Mouse (Mus musculus) hindbrain, embryonic 13.5 days (tissue): ENCODE data around the gene Cd5. TPM values are rescaled to one million over a fixed set of nuclear protein-coding genes. Genes with fewer than 3 reads are reported as not detected.
A peak's percentile ranks its signal among the peaks of the same experiment; 100 is the strongest.

ENCODE experiments used
- ATAC-seq: fragments of 200-750 bp; cut with Nextera tagmentation; 2 replicates; pipeline ENCODE4 v1.8.0; 2017; ENCODE audit warnings: moderate TSS enrichment; ENCODE audit not compliant: low FRiP score
- H3K27ac ChIP-seq: fragments of 300-500 bp; sonication (generic); 2 replicates; pipeline ENCODE4 v1.5.1; 2015; ENCODE audit warnings: inconsistent platforms, mild to moderate bottlenecking, moderate library complexity
- H3K27me3 ChIP-seq: fragments of 300-500 bp; sonication (generic); 2 replicates; pipeline ENCODE4 v1.6.1; 2015; ENCODE audit warnings: mild to moderate bottlenecking, inconsistent platforms
- H3K36me3 ChIP-seq: fragments of 300-500 bp; sonication (generic); 2 replicates; pipeline ENCODE4 v1.6.1; 2015; ENCODE audit warnings: mild to moderate bottlenecking, inconsistent platforms
- H3K4me1 ChIP-seq: fragments of 300-500 bp; sonication (generic); replicated peaks from 2 replicates; pipeline ENCODE4 v1.6.1; 2015; ENCODE audit warnings: inconsistent platforms
- H3K4me2 ChIP-seq: fragments of 300-500 bp; sonication (generic); 2 replicates; pipeline ENCODE4 v1.6.1; 2015; ENCODE audit warnings: inconsistent platforms, mild to moderate bottlenecking, moderate library complexity
- H3K4me3 ChIP-seq: fragments of 300-500 bp; sonication (generic); 2 replicates; pipeline ENCODE4 v1.5.1; 2015; ENCODE audit warnings: mild to moderate bottlenecking, inconsistent platforms
- H3K9ac ChIP-seq: fragments of 300-500 bp; sonication (generic); 2 replicates; pipeline ENCODE4 v1.6.1; 2015; ENCODE audit warnings: mild to moderate bottlenecking, inconsistent platforms
- H3K9me3 ChIP-seq: fragments of 300-500 bp; sonication (generic); 2 replicates; pipeline ENCODE4 v1.6.1; 2016; ENCODE audit warnings: inconsistent platforms
- WGBS: fragments of 180-500 bp; shearing (Covaris S2); methylation state at CpG from one replicate; pipeline ENCODE4 v1.1.7; 2015; 5-methylcytosine and 5-hydroxymethylcytosine counted together
- polyA plus RNA-seq: library from polyadenylated mRNA; unstranded; fragments of >200 nt; fragmentation: Nextera tagmentation; extraction: Ambion mirVana; gene quantifications from 2 replicates; pipeline ENCODE4 v1.2.1, GENCODE M21; 2015

Gene Cd5
- 0.21 and 0.35 TPM in 2 replicates for polyA plus RNA-seq

DNA sequence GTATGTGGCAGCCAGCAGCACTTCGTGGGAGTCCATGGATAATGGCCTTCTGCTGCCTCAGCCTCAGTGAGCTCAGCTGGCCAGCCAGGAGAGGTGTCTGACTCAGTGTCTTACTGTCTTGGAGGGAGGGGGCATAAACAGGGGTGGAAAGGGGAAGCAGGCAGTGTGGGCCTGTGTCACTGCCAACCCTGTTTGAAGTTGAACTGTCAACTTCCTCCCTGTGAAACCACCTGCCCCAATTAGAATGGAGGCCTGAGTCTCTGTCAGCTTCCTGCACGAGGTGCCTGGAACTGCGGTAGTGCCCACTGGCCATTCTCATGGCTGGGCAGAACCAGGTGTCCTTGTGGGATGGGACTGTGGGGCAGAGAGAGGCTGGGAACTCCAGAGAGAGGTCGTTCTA lies at the start of gene Cd5:
TSS of gene Cd5 (minus strand) at position 192 of the 400 bp plus-strand sequence.
- no peaks in the 10 kb centered on the region for H3K9me3 ChIP-seq
- H3K4me3 ChIP-seq: no peak within 1 kb of the TSS
- ATAC-seq: no peak
- H3K27me3 ChIP-seq: 0 out of 2 replicates have a peak, but pooled peaks cover 10% of the 10 kb centered on the region
- 85% methylated on average over 4 of the region's 4 CpGs for WGBS
- no peak within 1 kb of the TSS for H3K9ac ChIP-seq
- H3K4me2 ChIP-seq: no peak within 1 kb of the TSS
- H3K4me1 ChIP-seq: no peaks in the 10 kb centered on the region
- H3K27ac ChIP-seq: no peak within 1 kb of the TSS
- H3K36me3 ChIP-seq: no peaks in the 10 kb centered on the region

DNA sequence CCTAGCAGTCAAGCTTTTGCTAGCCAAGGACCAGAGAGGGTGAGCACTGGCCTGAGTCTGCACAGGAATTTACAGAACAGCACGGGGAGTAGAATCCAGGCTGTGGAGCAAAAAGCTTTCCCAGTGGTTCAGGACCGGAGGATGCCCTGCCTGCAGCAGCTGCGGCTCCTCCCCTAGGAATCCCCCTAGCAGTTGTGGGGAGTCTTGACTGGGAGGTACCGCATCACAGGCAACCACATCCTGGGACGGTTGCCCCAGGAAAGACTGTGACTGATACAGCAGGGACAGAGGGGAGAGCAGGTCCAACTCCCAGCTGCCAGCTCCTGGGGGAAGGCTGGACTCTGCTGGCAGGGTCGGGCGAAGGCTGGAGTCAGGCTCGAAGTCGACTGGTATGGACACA lies 49.4 kb upstream of the Cd5 start:
- WGBS: 70% methylated on average over 9 of the region's 9 CpGs
- H3K36me3 ChIP-seq: no peaks in the 10 kb centered on the region
- H3K9me3 ChIP-seq: no peaks in the 10 kb centered on the region
- no peaks in the 10 kb centered on the region for H3K27me3 ChIP-seq
- H3K9ac ChIP-seq: no peak overlapping the region
- no peak overlapping the region for H3K4me2 ChIP-seq
- H3K27ac ChIP-seq: no peak overlapping the region
- ATAC-seq: no peak
- no peak overlapping the region for H3K4me3 ChIP-seq
- H3K4me1 ChIP-seq: peaks cover 8% of the 10 kb centered on the region; the same call in 1 of the 2 replicates

DNA sequence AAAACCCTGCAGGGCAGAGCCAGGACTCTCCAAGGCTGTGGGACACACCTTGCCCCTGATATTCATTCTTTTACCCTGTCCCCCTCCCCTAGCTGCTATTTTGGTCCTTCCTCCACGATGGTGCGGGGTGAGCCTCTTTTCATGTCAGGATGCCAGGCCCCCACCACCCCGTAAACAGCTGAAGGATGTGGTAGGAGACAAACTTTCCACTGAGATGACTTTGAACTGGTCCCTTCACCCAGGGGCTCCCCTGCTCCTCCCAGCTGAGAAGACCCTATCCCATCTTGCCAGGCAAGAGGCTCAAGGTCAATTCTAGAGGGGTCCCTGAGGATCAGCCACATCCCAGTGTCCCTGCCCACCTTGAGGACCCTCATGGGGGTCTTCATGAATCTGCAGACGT lies 48.6 kb upstream of the Cd5 start:
- Histone ChIP-seq H3K9ac (no peak overlapping the region), H3K36me3 (no peaks in the 10 kb centered on the region), H3K27me3 (no peaks in the 10 kb centered on the region), H3K27ac (no peak overlapping the region), H3K9me3 (no peaks in the 10 kb centered on the region), H3K4me3 (no peak overlapping the region), H3K4me1 (peaks cover 8% of the 10 kb centered on the region; the same call in 1 of the 2 replicates), H3K4me2 (no peak overlapping the region)
- no peak for ATAC-seq
- 87% methylated on average over 4 of the region's 4 CpGs for WGBS

DNA sequence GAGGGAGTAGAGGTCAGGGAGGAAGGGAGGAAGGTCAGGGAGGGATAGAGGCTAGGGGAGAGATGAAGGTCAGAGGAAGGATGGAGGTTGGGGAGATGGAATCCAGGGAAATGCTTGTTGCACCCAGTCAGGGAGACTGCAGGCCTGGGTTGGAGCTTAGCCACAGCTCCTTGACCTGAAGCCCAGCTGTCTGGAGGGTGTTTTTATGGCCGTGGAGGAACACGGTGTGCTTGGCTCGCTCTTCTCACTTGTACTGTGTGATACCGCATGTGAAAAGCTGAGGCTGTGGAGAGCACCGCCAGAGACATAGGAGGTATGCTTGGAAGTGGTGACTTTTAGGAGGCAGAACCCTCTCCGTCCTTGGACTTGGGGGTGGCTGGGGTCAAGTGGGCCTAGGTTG lies 48.0 kb upstream of the Cd5 start:
- Histone ChIP-seq H3K4me1 (peaks cover 8% of the 10 kb centered on the region; the same call in 1 of the 2 replicates), H3K9me3 (no peaks in the 10 kb centered on the region), H3K9ac (no peak overlapping the region), H3K36me3 (no peaks in the 10 kb centered on the region), H3K27me3 (no peaks in the 10 kb centered on the region), H3K4me3 (no peak overlapping the region), H3K4me2 (no peak overlapping the region), H3K27ac (no peak overlapping the region)
- 85% methylated on average over 6 of the region's 6 CpGs for WGBS
- ATAC-seq: no peak

DNA sequence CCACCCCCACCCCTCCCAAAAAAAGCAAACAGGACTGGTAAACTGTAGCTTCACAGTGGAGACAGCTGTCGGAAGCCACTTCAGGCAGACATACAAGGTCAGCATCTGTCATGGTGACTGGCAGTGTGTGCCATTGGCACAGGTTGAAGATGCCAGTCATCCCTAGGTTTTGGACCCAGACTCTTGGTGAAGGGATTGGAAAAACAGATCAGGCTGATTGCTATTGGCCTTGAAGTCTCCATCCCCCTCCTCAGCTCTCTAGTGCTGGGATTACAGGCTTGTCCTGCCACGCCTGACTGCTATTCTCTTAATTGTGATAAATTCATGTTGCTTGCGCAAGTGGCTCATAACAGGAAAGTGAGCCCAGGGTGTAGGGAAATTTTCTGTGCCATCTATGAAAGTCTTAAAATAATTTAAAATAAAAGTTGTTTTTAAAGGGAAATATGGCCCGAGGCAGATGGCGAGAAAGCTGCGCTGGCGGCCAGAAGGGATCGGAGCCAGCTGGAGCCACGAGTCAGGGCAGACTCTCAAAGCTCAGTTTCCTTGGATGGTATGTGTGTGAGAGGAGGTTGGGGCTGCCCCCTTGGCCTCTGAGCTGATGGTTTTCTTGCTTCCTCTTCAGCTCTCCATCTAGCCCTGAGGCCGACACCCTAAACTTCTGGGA lies 46.1 kb upstream of the Cd5 start:
- Histone ChIP-seq H3K4me1 (peaks cover 8% of the 10 kb centered on the region; the same call in 1 of the 2 replicates), H3K9ac (no peak overlapping the region), H3K4me2 (no peak overlapping the region), H3K27ac (0 out of 2 replicates have a peak overlapping the region, but pooled peaks have one; percentile 8), H3K36me3 (no peaks in the 10 kb centered on the region), H3K27me3 (no peaks in the 10 kb centered on the region), H3K4me3 (no peak overlapping the region), H3K9me3 (no peaks in the 10 kb centered on the region)
- 72% methylated on average over 10 of the region's 10 CpGs for WGBS
- ATAC-seq: no peak

DNA sequence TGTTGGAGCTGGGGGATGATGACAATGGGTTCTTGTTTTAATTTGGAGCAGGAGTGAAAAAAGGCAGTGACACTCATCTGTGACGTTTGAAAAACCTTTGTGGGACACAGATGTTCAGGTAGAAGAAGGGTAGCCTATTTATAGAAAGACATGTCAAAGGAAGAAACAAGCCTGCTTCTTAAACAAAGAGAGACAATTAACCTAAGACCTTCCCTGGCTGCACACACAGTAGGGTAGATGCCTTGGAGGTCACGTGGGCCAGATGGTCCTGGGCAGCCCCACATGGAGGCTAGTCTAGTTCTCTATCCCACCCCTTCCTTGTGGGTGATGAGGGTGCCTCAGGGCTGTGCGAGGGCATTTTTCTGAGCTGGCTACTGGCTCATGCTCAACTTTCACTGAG lies 45.3 kb upstream of the Cd5 start:
- H3K27ac ChIP-seq: no peak overlapping the region
- 27% methylated on average over 3 of the region's 3 CpGs for WGBS
- no peak for ATAC-seq

DNA sequence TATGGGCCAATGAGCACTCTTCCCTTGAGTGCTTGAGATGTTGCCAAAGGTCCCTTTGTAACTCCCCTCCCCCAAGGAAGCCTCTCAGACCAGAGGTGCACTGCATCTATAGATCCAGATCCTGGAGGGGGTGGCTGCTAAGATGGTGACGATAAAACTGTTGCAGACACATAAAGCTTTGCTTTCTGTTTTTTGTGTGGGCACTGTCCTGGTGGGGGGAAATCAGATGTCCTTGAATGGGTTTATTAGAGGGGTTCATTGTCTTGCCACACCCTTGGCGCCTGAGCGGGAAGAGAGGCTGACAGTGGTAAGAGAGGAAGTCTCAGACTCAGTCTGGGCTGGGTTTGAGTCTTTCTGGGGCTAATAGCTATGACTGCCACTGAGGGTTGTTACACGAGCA lies 44.4 kb upstream of the Cd5 start:
- H3K9ac ChIP-seq: no peak overlapping the region
- ATAC-seq: no peak
- WGBS: 80% methylated on average over 4 of the region's 4 CpGs
- H3K4me3 ChIP-seq: no peak overlapping the region
- H3K27ac ChIP-seq: no peak overlapping the region
- H3K36me3 ChIP-seq: no peaks in the 10 kb centered on the region
- no peak overlapping the region for H3K4me2 ChIP-seq
- H3K9me3 ChIP-seq: no peaks in the 10 kb centered on the region
- peaks cover 8% of the 10 kb centered on the region; the same call in 1 of the 2 replicates for H3K4me1 ChIP-seq
- no peaks in the 10 kb centered on the region for H3K27me3 ChIP-seq

More for the DNA sequence above, 45.3 kb upstream of the Cd5 start:
- no peak overlapping the region for H3K4me3 ChIP-seq
- peaks cover 8% of the 10 kb centered on the region; the same call in 1 of the 2 replicates for H3K4me1 ChIP-seq
- H3K9me3 ChIP-seq: no peaks in the 10 kb centered on the region
- H3K27me3 ChIP-seq: no peaks in the 10 kb centered on the region
- no peaks in the 10 kb centered on the region for H3K36me3 ChIP-seq
- no peak overlapping the region for H3K4me2 ChIP-seq
- no peak overlapping the region for H3K9ac ChIP-seq

DNA sequence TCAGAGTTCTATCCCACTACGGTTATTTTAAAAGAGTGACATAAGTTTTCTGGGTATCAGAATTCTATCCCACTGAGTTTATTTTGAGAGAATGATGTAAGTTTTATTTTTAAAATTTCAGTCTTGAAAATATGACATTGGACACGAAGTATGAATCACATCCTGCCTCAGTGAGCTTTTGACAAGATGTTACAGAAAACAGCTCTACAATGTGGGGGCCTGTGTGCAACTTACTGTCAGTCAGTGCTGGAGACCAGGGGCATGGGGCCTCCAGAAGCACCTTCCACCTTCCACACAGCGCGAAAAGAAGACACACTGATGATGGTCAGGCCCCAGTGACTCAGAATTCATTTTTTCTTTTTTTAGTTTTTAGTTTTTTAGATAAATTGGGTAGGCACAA lies 42.8 kb upstream of the Cd5 start:
- Histone ChIP-seq H3K27ac (no peak overlapping the region), H3K27me3 (no peaks in the 10 kb centered on the region), H3K9ac (no peak overlapping the region), H3K36me3 (no peaks in the 10 kb centered on the region), H3K4me3 (no peak overlapping the region), H3K4me1 (peaks cover 8% of the 10 kb centered on the region; the same call in 1 of the 2 replicates), H3K4me2 (no peak overlapping the region), H3K9me3 (no peaks in the 10 kb centered on the region)
- 81% methylated on average over 4 of the region's 4 CpGs for WGBS
- no peak for ATAC-seq

DNA sequence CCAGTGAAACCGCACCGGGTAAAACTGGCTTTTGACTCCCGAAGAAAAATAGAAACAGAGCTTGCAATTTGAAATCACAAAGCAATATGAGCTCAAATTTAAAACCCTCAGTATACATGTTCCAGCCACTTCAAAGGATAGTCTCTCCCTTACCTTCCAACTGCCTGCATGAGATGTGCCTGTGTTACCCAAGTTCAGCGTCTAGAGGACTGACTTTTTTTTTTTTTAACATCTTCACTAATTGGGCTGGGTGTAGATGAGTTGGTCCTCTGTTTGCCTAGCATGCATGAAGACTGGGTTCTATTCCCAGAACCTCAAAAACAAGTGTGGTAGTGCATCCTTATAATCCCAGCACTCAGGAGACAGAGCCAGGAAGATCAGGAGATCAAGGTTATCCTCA lies 38.1 kb upstream of the Cd5 start:
- no peak for ATAC-seq
- no peaks in the 10 kb centered on the region for H3K9me3 ChIP-seq
- H3K27ac ChIP-seq: no peak overlapping the region
- H3K4me2 ChIP-seq: no peak overlapping the region
- 91% methylated on average over 4 of the region's 4 CpGs for WGBS
- H3K4me1 ChIP-seq: no peaks in the 10 kb centered on the region
- H3K4me3 ChIP-seq: no peak overlapping the region
- no peaks in the 10 kb centered on the region for H3K27me3 ChIP-seq
- no peaks in the 10 kb centered on the region for H3K36me3 ChIP-seq
- H3K9ac ChIP-seq: no peak overlapping the region

DNA sequence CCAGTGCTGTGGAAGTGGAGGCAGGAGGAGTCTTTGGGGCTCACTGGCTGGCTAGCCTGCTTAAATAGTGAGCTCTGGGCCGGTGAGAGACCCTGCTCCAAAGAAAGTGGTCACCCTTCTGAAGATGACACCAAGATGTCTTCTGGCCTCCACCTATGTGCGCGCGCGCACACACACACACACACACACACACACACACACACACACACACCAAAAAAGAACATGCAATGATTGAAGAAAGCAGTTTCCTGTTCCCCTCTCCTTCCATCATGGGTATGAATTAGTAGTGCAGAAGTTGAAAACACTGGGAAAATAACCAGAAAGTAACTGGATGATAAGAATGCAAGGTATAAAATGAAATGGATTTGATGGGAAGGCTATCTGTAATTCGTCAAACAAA lies 35.3 kb upstream of the Cd5 start:
- Histone ChIP-seq H3K9ac (no peak overlapping the region), H3K9me3 (no peaks in the 10 kb centered on the region), H3K4me1 (peaks cover 11% of the 10 kb centered on the region), H3K36me3 (no peaks in the 10 kb centered on the region), H3K4me3 (no peak overlapping the region), H3K4me2 (no peak overlapping the region), H3K27me3 (no peaks in the 10 kb centered on the region), H3K27ac (no peak overlapping the region)
- no peak for ATAC-seq
- WGBS: 94% methylated on average over 6 of the region's 6 CpGs

DNA sequence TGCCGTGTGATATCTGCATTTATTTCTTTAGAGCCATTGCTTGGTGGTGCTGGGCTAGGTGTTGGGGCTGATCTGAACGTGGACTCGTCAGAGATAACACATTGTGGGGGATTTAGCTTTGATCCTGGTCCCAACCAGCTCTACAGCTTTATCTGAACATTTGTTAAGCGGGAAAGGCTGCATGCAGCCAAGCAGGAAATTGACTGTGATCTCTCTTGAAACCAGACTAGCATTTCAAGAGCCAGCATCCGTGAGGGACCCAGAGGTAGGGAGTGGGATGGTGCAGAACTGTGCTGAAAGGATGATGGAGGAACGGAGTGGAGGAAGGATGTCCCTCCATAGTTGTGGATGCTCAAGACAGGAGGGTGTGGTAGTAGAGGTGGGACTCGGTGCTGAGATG lies 34.6 kb upstream of the Cd5 start:
- H3K27ac ChIP-seq: no peak overlapping the region
- H3K9ac ChIP-seq: no peak overlapping the region
- H3K9me3 ChIP-seq: no peaks in the 10 kb centered on the region
- H3K4me1 ChIP-seq: peaks cover 19% of the 10 kb centered on the region
- H3K4me3 ChIP-seq: no peak overlapping the region
- H3K36me3 ChIP-seq: no peaks in the 10 kb centered on the region
- ATAC-seq: no peak
- no peaks in the 10 kb centered on the region for H3K27me3 ChIP-seq
- WGBS: 82% methylated on average over 7 of the region's 7 CpGs
- H3K4me2 ChIP-seq: no peak overlapping the region

DNA sequence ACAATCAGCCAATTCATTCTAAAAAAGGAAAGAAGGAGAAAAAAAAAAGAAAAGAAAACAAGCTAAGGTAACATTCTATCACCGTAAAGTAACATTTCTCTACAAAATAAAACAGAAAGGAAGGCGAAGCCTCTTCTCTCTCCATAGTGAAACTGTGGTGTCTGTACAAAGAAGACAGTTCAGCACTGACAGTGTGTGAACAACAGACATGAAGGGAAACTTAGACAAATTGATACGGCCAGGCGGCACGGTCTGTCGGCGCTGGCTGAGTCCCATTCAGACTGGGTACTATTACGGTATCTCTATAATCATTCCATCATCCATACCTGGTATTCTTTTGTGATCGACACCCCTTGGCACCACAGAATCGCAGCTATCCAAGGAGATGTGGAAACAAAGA lies 34.1 kb upstream of the Cd5 start:
- Histone ChIP-seq H3K36me3 (no peaks in the 10 kb centered on the region), H3K9me3 (no peaks in the 10 kb centered on the region), H3K9ac (no peak overlapping the region), H3K4me2 (no peak overlapping the region), H3K4me1 (peaks cover 21% of the 10 kb centered on the region), H3K27ac (no peak overlapping the region), H3K27me3 (no peaks in the 10 kb centered on the region), H3K4me3 (no peak overlapping the region)
- 87% methylated on average over 10 of the region's 10 CpGs for WGBS
- no peak for ATAC-seq

DNA sequence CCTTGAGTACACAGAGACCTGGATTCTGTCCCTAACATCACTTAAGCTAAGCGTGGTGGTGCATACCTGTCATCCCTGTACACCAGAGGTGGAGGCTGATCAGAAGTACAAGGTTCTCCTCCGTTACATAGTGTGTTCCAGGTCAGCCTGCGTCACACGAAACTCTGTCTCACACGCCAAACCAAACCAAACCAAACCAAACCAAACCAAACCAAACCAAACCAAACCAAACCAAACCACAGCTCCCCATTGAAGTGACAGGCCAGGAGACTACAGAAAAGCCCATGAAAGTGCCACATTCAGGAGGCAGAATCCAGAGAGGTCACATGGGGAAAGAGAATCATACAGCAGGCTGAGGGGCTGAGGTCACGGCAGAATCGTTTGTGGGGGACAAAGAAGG lies 33.2 kb upstream of the Cd5 start:
- Histone ChIP-seq H3K27ac (no peak overlapping the region), H3K9ac (no peak overlapping the region), H3K4me2 (no peak overlapping the region), H3K9me3 (no peaks in the 10 kb centered on the region), H3K27me3 (no peaks in the 10 kb centered on the region), H3K4me1 (peaks cover 25% of the 10 kb centered on the region), H3K4me3 (no peak overlapping the region), H3K36me3 (no peaks in the 10 kb centered on the region)
- 82% methylated on average over 7 of the region's 7 CpGs for WGBS
- ATAC-seq: no peak
